Mouse (Mus musculus): ENCODE measurements at regions not wholly inside any gene's neighbourhood (a gene's known extent, or its start where the extent isn't known, plus 50 kb on each side); places are given as distances from the start of the nearest gene placed in this dataset.
A peak's percentile ranks its signal among the peaks of the same experiment; 100 is the strongest.

- DNase-seq (ENCODE audit: low spot score in 2 of 2) = no peak
- intact Hi-C loops (cut with DNase I) = no loop called here
Measured at GRCm38 (mm10) chr9:113601451-113601850, 106.6 kb downstream of the Pdcd6ip start.

GRCm38 (mm10) chr9:113587260-113587659 lies 120.8 kb downstream of the Pdcd6ip start:
- intact Hi-C loops (cut with DNase I) = no loop called here
- peak in 1 of 2 experiments; percentile 44 for DNase-seq (ENCODE audit: low spot score in 2 of 2)

- intact Hi-C loops (cut with DNase I) = no loop called here
- no peak for DNase-seq (ENCODE audit: low spot score in 2 of 2)
Measured at GRCm38 (mm10) chr9:113586477-113586876, 121.6 kb downstream of the Pdcd6ip start.

DNA sequence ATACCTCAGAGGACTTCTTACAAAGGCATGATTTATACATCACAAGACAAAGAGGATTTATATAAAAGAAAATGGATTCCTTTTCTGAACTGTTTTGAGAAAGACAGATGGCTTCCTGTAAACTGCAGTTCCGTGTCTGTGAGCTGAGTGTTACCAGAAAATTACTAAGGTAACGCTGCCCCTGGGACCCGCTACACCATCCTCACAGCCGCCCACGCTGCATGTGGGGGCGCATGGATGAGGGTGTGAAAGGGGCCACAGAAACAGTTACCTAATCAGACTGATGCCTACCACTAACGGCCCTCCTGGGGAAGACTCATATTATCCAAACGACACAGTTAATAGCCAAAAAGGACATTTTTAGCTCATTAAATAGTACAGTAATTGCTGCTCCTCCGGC lies 129.8 kb downstream of the Pdcd6ip start:
- no peak for DNase-seq (ENCODE audit: low spot score in 2 of 2)
- intact Hi-C loops (cut with DNase I) = no loop called here

GRCm38 (mm10) chr9:113568849-113569248 lies 139.2 kb downstream of the Pdcd6ip start:
- intact Hi-C loops (cut with DNase I) = no loop called here
- DNase-seq (ENCODE audit: low spot score in 2 of 2) = peak in 1 of 2 experiments; percentile 13

- no peak for DNase-seq (ENCODE audit: low spot score in 2 of 2)
- intact Hi-C loops (cut with DNase I) = no loop called here
Measured at GRCm38 (mm10) chr9:113567705-113568104, 140.4 kb downstream of the Pdcd6ip start.

- intact Hi-C loops (cut with DNase I) = no loop called here
- no peak for DNase-seq (ENCODE audit: low spot score in 2 of 2)
Measured at GRCm38 (mm10) chr9:113566620-113567019, 141.4 kb downstream of the Pdcd6ip start.

DNA sequence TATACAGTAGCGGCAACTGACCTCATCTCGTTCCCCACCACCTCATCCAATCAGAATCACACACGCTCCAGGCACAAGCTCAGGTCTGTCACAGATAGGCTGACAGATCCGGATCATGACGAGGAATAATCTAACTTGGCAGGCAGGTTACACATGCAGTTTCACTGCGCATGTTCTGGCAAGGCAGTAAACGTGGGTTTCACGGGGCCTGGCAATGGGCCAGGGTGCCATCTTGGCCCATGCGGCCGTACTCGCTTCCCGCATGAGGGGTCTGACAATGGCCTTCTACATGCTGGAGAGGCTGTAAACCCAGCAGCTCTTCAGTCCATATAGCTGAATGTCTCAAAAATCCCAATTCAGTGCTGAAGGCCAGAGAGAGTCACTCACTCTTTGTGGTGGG lies 154.1 kb downstream of the Pdcd6ip start:
- no peak for DNase-seq (ENCODE audit: low spot score in 2 of 2)
- intact Hi-C loops (cut with DNase I) = no loop called here

DNA sequence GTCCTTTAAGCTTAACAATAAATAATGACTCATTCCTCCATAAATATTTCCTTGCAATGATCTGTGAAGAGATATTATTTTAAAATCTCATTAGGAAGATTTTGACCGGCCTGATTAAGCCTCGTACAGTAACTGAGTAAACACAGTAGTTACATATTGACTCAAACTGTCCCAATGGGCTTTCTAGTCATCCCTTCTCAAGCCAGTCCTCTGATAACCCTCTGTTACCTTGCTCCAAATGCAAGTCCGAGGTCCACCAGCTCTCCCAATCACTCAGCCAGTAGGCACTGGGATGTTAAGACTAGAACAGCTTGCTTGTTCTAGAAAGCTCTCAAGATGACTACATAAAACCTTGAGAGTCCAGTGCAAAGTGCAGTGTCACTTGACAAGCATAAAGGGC lies 160.6 kb downstream of the Pdcd6ip start:
- intact Hi-C loops (cut with DNase I) = no loop called here
- DNase-seq (ENCODE audit: low spot score in 2 of 2) = no peak

- intact Hi-C loops (cut with DNase I) = no loop called here
- DNase-seq (ENCODE audit: low spot score in 2 of 2) = peak; percentile 63 to 69
Measured at GRCm38 (mm10) chr9:113528586-113528985, 179.5 kb downstream of the Pdcd6ip start.

DNA sequence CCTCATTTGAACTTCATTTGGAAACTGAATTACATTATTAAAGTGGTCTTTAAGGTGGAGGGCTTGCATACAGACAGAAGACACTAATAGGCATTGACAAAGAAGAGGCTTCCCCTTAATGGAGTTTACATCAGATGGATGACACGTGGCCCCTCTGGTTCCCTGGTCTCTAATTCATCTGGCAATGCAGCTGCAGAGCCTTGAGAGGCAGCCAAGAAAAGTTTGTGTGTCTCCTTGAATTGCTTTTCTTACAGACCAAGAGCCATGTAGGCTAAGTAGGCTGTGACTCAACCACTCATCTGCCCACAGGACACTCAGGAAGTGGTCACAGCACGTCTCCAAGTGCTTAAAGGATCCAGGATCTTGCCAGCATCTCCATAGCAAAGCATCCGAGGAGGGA lies 183.8 kb downstream of the Pdcd6ip start:
- intact Hi-C loops (cut with DNase I) = loop anchor here (5.0 kb wide), 1 partner anchor 58 kb away; no protein-coding TSS in a partner anchor
- no peak for DNase-seq (ENCODE audit: low spot score in 2 of 2)

DNA sequence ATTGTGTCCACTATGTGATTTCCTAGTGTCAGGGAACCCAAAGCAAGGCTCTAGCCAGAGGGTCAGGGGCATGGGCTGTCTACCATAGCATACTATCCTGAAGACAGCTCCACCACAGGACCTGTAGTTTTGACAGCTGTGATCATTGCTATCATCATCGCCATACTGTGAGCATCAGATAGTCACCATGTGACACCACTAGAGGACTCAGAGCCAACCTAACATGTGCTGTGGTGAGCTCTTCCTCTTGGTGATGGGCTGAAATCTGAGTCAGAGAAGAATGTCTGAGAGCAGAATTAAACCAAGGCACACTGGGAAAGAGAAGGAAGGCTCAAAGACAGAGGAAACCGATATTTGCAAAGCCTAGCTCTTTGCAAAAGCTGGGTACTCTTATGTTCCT lies 184.9 kb downstream of the Pdcd6ip start:
- DNase-seq (ENCODE audit: low spot score in 2 of 2) = no peak
- intact Hi-C loops (cut with DNase I) = loop anchor here (5.0 kb wide), 1 partner anchor 59 kb away; no protein-coding TSS in a partner anchor

DNA sequence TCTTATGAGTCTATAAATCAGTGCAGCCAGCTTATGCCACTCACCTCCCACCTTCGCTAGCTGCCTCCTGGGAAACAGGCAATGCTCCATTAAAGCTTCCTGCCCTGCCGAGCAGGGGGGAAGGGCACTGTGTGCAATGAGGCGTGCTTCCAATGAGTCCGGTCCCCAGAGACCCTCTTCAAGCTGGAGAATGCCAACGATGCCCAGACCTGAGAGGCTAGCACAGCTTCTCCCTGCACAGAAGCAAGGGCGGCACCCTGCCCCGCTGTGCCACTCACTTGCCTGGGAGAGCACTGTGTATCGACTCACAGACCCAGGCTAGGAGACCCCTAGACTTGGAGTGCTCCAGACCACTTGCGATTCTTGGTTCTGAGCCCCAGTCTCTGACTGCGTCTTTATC lies 188.3 kb downstream of the Pdcd6ip start:
- intact Hi-C loops (cut with DNase I) = loop anchor here (5.0 kb wide), 1 partner anchor 63 kb away; no protein-coding TSS in a partner anchor

GRCm38 (mm10) chr9:113518482-113518881 lies 189.6 kb downstream of the Pdcd6ip start:
- DNase-seq (ENCODE audit: low spot score in 2 of 2) = no peak
- intact Hi-C loops (cut with DNase I) = no loop called here

More for the DNA sequence above, 188.3 kb downstream of the Pdcd6ip start:
- DNase-seq (ENCODE audit: low spot score in 2 of 2) = no peak

DNA sequence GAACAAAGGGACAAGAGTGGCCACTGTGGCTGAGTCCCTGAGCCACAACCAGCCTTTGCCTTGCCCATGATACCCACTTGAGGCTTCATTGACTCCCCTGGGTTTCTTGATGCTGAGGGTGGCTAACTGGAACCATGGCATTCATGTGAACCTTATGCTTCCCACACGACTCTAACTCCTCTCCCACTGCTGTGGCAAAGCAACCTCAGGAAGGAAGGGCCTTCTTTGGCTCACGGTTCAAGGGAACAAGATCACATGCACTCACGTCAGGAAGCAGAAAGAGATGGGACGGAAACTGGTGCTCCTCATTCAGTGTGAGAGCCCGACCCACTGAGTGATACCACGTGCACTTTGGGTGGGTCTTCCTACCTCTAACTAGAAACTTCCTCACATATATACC lies 190.3 kb downstream of the Pdcd6ip start:
- DNase-seq (ENCODE audit: low spot score in 2 of 2) = no peak
- intact Hi-C loops (cut with DNase I) = no loop called here

DNA sequence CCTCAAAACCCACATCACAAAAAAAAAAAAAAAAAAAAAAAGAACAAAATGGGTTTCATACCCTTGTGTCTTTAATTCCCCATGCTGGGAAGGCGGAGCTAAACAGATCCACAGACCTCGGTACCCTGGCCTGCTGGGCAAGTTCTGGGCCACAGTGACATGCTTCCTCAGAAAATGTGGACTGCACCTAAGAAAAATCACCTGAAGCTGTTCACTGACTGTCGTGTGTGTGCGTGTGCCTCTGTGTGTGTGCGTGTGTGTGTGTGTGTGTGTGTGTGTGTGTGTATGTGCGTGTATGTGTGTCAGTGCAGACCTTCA lies 192.4 kb downstream of the Pdcd6ip start:
- DNase-seq (ENCODE audit: low spot score in 2 of 2) = no peak
- intact Hi-C loops (cut with DNase I) = no loop called here

DNA sequence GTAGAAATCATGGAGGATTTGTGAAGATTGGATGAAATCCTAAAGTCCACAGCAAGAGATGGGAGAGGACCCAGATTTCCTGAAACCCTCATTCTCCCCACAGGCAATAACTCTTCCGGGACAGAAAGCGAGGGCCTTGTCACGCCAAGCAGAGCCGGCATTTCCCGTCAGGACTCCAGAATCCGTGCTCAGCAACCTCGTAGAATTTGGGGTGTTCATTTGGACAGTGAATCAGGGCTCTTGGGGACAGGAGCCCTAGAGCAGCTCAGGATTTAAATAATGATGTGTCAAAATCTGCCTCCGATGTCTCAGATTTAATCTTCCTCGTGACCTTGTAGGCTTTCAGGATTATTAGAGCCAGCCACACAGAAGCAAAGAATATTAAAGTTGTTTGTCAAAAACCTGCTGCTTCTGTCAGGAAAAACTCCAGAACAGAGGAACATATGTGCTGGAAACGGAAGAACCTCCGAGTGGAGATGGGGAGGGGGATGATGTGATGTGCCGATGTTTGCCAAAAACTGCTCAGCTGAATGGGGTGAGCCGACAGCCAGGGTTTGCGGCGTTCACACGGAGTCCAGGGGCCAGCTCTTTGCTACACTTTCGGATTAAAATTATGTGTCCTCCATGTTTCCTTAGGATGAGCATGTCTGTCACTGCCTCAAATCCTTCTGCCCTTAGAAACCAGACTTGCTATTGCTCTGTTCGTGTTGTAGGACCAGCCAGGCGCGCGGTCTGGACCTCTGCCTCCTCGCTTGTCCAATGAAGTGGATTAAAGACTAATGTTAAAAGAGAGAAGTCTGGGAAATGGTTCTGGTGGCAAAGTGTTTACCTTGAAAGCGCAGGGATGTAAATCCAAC lies 193.0 kb downstream of the Pdcd6ip start:
- DNase-seq (ENCODE audit: low spot score in 2 of 2) = peak in 1 of 2 experiments; percentile 41
- intact Hi-C loops (cut with DNase I) = no loop called here

GRCm38 (mm10) chr9:113511302-113511701 lies 196.8 kb downstream of the Pdcd6ip start:
- intact Hi-C loops (cut with DNase I) = no loop called here

GRCm38 (mm10) chr9:113509368-113509767 lies 198.7 kb downstream of the Pdcd6ip start:
- no peak for DNase-seq (ENCODE audit: low spot score in 2 of 2)
- intact Hi-C loops (cut with DNase I) = loop anchor here (5.0 to 10.0 kb wide), 3 partner anchors 37 to 315 kb away; no protein-coding TSS in a partner anchor

More at GRCm38 (mm10) chr9:113511302-113511701, 196.8 kb downstream of the Pdcd6ip start:
- peak in 1 of 2 experiments; percentile 61 for DNase-seq (ENCODE audit: low spot score in 2 of 2)

GRCm38 (mm10) chr9:113508821-113509220 lies 199.2 kb downstream of the Pdcd6ip start:
- DNase-seq (ENCODE audit: low spot score in 2 of 2) = peak; percentile 79 to 91
- intact Hi-C loops (cut with DNase I) = loop anchor here (5.0 to 10.0 kb wide), 3 partner anchors 37 to 314 kb away; no protein-coding TSS in a partner anchor
